Mouse (Mus musculus): ENCODE measurements around the gene Map3k13.

Gene Map3k13

DNA sequence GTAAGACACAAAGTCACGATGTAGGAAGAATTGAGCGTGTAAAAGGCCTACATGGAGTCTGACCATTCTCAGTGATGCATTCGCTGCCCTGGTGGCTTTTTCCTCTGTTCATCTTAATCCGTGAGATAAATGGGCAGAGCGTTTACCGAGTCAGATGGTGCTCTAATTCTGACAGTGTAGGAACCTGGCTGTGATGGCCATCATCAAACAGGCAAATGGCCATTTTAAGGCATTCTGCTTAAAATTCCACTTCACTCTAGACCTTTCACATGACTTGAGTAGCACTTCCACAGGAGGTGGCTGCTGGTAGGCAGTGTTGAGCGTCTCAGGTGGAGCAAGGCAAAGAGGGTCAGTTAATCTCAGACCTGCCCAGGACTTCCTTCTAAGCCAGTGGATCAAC, 58.2 kb downstream of the Map3k13 start:
- DNase-seq (ENCODE audit: low spot score in 2 of 2): no peak

DNA sequence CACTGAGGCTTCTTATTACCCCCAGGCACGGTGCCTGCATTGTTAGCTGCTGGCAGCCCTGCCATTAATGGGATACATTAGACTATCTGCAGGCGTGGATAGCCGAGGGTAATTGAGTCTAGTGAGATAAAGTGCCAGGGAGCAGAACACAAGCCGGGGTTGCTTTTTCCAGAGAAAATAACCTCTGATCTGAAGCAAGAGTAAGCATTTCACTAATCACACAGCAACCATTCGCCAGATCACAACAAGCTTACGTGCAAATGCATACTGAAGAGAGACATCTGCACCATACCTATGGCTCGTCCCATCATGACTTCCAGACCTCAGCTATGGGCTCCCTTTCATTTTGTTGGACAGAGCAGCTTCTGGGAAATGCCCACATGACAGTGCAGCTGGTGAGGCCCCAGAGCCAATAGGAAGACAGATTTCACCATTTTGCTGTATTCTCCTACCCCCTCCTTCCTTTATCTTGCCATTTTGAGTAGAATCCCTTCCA, 59.3 kb downstream of the Map3k13 start:
- DNase-seq (ENCODE audit: low spot score in 2 of 2): no peak

DNA sequence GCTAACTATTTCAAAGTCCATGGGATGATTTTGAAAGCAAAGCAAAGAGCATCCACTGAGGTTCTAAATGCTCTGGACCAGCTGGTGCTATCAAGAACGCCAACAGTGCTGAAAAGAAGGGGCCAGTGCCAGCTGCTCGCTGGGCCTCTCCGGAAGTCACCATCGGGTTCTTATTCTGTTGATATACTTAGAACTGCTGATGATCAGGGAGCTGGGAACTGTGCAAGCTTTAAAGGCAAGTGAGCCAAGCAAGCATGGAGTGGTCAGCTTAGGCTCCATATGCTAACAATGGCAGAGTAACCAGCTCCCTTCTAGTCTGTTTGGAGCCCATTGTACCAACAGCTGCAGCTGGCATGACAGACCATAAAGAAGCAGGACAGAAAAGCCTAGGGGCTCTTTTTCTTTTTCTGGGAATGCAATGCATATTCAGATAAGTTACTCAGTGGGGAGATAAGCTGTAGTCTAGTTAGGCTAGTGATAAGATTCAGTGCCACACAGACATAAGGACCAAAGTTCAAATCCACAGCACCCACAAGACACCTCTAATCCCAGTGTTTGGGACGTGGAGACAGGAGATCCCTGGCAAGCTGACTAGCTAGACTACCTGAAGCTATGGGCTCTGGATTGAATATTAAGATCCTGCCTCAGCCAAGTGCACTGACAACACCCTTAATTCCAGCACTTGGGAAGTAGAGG, 60.6 kb downstream of the Map3k13 start:
- DNase-seq (ENCODE audit: low spot score in 2 of 2): no peak

DNA sequence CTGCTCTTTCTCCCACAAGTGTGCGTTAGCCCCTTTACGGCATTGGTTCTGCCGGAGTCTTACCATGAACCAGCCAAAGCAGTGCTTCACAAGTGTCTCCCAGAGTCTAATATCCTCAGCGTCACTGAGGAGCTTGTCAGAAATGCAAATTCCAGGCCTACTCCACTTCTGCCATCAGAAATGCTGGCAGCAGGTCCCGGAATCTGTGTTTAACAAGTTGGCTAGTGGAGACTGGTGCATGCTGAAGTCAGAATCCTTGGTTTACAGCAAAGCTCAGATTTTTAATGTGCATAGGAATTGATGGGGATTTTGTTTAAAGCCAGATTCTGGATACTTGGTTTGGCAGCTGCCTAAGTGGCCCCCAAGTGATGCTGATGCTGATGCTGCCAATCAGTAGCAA, 62.0 kb downstream of the Map3k13 start:
- no peak for DNase-seq (ENCODE audit: low spot score in 2 of 2)

DNA sequence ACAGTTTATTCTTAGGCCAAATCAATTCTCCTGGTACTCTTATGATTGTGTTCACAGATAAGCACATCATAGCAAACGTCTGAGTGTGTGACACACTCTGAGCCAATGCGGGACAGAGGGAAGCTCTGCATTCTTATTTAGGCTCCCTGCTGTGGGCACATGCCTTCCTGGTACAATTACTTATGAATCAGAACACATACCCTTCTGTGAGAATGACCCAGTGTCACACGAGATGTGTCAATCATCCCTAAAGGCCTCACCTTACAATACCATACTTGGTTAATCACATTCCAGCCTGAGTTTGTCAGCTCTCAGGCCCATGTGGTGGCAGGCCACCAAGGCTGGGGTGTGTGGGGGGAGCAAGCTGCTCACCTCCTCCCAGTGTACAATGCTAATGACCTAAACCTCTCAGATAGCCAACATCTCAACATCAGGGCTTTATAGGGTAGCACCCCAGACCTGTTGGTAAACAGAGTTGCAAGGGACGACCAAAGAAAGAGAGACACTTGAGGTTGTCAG, 63.0 kb downstream of the Map3k13 start:
- DNase-seq (ENCODE audit: low spot score in 2 of 2): no peak

DNA sequence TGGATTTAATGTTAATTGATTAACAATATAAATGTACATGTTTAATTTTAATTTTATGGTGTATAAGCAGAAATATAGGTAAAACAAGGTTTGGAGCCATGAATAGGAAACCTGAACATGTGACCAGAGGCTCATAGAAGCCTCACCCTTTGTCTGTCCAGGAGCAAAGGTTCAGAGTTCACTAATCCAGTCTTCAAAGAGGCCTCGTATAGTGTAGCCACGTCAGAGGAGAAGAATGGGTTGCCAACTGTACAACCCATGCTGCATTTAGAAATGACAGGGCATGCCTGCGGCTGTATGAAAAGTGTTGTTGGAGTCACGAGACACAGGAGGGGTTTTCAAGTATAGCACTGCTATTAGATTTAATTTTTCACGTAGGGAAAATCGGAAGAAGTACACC, 64.0 kb downstream of the Map3k13 start:
- DNase-seq (ENCODE audit: low spot score in 2 of 2): no peak

DNA sequence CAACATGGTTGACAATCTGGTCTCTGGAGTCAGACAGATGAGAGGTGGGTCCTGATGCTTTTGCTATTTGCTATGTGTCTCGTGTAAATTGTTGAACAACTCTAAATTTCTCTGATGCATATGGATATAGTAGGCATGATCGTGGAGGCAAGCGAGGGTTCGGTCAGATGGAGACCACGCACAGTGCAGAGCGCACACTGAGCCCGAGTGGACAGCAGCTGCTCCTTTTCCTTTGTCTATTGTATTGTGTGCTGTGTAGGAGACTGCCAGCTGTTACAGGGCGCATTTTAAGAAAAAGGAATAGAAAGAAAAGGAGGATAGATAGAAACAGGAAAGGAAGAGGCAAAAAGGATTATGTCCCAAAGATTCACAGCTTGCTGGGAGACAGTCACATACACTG, 64.7 kb downstream of the Map3k13 start:
- DNase-seq (ENCODE audit: low spot score in 2 of 2): no peak

DNA sequence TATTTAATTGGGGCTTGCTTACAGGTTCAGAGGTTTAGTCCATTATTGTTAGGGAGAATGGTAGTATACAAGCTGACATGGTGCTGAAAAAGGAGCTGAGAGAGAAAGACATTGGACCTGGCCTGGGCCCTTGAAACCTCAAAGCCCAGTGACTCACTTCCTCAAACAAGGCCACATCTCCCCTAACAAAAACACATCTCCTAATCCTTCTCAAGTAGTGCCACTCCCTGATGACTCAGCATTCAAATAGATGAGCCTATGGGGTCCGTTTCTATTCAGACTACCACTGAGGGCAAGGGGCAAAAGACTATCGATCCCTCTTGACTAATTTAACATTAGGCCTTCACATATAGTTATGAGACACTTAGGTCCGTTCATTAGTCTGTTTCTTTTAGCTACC, 68.3 kb downstream of the Map3k13 start:
- no peak for DNase-seq (ENCODE audit: low spot score in 2 of 2)

DNA sequence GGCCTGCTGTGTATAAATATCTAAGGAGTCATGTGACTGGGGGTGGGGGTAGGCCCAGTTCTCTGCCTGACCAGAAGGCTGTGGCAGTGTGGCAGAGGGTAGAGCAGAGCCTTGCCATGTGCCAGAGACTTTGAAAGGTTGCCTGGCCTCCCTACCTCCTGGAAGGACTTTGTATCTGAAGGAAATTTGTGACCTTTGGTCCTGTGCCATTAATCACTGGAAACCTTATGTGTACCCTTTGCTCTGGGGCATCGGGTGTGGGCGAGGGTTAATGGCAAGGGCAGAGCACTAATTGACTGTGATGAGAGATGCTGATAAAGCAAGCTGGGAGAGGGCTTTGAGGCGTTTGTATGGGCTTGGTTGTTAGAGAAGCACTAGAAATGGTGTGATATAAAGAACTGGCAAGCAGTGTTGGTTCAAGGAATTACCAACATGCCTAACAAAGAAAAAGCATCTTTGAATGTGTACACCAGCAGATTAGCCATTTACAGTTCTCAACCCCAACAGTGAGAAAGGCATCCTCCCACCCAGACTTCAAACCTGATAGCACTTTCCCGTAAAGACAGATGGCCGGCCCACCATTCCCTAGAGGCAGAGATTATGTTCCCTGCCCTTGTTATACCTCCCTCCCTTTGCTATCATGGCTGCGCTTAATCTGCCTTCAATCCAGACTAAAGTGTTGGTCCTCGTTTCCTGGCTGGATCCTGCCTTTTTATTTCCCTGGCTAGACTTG, 71.3 kb downstream of the Map3k13 start:
- peak in 1 of 2 experiments; percentile 39 for DNase-seq (ENCODE audit: low spot score in 2 of 2)

DNA sequence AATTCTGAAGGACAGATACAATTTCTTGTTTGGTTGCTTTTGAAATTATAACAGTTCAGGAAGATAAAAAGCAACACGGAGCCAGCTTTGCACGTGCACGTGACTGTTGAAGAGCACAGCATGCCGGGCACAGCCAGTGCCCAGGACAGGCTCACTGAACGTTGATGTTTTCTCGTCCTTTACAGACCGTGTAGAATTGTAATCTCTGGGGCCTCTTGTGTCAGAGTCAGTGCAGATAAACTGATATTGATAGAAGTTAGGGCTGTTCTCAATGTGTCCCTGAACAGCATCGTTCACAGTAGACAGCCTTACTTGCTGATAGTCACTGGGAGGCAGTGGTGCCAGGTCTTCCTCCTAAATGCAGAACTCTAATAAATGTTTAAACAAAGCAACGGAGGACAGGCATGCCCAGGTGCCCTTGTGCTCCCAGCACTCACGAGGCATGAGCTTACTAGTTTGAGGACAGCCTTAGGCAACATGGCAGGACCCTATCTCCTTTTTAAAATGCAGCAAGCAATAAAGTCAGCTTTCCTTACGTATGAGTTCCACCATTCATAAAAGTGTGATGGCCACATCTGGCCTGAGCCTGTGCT, 71.9 kb downstream of the Map3k13 start:
- no peak for DNase-seq (ENCODE audit: low spot score in 2 of 2)

DNA sequence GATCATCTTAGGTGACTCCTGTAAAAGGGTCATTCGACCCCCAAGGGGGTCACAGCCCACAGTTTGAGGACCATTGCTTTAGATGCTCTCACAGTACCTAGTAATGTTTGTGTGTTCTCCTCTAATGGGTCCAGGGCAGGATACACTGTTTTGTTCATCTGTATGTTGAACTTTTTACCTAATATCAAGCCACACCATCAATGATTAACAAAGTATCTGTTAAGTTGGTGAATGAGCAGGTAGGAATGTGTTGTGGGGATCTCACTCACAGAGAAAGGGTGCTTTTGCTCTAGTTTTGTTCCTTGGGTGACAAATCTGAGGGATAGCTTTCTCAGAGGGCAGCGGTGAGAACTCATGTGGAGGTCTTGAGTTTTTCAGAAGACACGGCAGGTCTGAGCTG, 73.6 kb downstream of the Map3k13 start:
- no peak for DNase-seq (ENCODE audit: low spot score in 2 of 2)

DNA sequence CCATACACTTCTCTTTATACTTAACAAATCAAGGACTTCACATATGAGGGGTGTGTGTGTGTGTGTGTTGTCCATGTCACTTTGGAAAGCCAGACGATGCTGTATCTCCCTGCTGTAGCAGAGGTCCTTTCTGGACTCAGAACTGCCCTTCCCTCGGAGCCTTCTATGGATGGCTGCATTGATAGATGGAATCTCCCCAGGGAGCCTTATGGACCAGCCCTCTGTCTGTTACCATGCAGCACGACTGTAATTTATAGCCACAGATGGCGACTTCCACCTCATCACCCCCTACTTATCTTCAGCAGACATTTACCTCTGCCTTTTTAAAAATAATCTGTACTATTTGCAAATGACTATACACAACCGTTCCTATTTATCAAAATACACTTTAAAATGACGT, 74.5 kb downstream of the Map3k13 start:
- peak in 1 of 2 experiments; percentile 43 for DNase-seq (ENCODE audit: low spot score in 2 of 2)

DNA sequence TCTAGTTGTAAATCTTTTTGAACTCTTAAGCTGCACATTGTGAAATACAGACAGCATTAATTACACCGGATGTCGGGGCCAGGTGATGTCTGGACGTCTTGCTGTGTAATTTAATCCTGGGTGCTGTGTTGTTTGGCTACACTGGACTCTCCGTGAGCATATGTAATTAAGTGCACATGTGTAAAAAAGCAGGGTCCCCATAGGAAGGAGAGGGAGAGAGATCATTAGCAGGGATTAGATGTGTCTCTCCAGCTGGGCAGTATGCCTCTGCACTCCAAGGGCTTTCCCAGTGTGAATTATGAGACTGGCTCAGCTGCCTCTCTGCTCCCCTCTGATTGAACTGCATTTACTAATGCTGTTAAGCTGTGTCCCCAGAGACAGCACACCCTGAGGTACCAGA, 75.7 kb downstream of the Map3k13 start:
- no peak for DNase-seq (ENCODE audit: low spot score in 2 of 2)

DNA sequence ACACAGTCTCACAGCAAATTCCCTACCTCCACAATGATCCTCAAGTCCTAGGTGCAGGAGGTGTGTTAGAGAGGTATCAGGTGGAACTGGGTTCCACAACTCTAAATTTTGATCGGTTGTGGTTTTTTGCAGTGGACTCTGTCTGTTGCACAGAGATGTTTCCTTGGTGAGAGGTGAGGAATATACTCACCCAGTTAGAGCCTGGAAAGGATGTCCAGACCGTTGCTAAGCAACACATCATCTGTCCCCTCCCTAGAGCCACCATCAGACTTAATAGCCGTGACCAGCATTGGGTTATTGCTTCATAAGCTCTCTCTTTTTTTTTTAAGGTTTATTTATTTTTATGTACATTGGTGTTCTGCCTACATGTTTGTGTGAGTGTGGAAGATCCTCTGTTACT, 83.6 kb downstream of the Map3k13 start:
- DNase-seq (ENCODE audit: low spot score in 2 of 2): no peak

DNA sequence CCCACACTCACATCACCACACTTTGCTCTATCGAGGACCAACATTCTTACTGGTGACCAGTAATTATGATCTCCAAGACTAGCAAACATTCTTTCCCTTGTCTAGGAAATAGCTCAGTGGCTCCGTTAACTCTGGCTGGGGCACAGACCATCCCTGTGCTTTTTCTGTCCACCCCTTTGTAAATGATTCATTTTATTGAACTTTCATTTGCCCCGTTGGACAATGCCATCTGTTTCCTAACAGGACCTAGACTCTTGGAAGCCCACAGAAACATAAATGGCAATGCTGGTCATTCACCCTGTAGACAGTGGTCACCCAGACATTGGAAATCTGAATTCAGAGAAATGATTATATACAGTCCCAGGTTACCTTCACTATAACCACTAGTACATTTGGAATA, 84.7 kb downstream of the Map3k13 start:
- no peak for DNase-seq (ENCODE audit: low spot score in 2 of 2)

DNA sequence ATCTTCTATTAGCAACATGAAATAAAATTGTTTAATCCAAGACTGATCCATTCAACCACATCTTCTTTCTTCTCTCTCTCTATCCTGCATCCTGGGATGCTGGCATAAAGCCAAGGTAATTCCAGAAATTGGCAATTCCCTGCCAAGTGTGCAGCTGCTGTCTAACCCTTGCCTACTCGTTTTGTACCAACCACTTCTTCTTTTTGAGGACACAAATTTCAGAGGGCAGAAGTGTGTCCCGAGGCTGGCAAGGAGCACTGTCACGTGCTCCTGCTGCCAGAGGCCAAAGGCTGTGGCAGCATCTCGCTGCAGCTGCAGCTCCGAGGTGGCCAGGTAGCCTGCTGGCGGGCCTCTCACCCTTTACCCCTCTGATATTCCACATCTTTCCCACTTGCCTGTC, 87.0 kb downstream of the Map3k13 start:
- peak in 1 of 2 experiments; percentile 72 for DNase-seq (ENCODE audit: low spot score in 2 of 2)

DNA sequence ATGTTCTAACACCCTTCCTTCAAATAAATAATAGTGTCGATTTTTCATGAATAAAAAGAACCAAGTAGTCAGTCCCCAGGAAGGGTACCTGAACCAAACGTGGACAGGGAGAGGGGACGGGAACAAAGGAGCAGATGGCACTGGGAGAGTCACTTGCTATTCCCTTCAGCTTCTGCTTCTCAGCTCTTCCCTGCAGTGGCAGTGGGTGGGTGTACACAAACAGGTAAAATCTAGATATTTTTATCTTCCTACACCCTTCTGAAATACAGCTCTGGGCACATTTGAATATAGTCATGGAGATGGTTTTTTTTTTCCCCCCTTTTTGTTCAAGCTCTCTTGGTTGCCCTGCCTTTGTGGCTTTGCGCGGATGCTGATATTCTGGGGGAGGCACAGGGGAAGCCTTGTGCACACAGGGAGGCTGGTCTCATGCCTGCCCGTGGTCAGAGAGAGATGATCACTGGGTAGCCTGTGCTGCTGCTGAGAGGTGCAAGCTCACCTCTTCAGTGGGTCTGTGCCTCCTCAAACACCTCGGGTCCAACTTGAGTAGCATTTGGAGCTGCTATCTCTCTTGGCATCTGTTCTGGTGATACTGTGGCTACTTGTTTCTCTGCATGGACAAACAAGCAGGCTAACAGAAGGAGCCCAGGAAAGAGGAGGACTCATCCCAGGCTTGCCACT, 87.6 kb downstream of the Map3k13 start:
- DNase-seq (ENCODE audit: low spot score in 2 of 2): no peak

DNA sequence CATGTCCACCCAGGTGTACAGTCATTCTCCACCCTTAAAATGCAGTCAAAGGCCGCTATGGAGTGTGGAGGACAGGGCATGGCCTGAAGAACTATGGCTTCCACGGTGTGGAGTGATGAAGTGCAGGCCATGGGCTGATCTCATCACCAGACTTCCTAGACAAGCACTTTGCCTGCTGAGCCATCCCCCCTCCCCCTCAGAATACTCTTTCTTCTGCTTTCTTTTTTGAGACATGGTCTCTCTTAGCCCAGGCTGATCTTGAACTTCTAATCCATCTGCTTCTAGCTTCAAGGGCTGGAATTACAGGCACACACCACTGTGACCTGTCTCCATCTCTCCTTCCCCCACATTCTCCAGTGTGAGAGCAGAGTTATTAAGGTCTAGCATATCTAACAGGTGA, 93.5 kb downstream of the Map3k13 start:
- DNase-seq (ENCODE audit: low spot score in 2 of 2): no peak

DNA sequence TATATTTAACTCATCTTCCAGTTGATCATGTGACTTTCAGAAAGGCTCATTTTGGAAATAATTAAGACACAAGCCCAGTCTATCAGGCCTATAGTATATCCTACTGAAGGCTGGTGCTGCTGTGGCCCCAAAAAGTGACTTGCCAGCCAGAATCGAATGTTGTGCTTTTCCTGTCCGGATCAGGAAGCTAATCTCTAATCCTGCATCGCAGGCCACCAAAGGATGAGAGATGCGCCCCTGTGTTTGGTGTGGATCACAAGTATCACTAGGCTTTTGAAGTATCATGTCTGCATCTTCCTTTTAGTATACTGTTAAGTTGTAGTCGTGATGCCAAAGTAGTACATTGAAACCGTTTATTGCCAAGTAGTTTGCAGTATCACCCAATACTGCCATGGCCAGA, 99.7 kb downstream of the Map3k13 start:
- DNase-seq (ENCODE audit: low spot score in 2 of 2): no peak

DNA sequence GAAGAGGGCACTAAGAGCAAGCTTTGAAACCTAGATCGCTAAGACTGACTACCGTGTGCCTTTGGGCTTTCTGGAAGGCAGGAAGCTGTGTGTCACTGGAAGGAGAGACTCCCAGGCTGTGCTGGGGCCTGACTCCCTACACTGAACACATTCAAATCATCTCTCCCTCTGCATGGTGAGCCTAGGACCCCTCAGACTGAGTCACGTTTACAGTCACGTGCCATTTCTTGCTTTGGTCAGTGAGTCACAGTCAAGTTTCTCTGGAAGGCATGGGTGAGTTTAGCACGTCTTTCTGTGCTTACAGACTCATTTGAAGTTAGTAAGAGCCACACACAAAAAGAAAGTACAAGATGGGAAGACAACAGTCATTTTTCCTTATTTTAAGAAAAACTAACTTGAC, 107.1 kb downstream of the Map3k13 start:
- DNase-seq (ENCODE audit: low spot score in 2 of 2): no peak

DNA sequence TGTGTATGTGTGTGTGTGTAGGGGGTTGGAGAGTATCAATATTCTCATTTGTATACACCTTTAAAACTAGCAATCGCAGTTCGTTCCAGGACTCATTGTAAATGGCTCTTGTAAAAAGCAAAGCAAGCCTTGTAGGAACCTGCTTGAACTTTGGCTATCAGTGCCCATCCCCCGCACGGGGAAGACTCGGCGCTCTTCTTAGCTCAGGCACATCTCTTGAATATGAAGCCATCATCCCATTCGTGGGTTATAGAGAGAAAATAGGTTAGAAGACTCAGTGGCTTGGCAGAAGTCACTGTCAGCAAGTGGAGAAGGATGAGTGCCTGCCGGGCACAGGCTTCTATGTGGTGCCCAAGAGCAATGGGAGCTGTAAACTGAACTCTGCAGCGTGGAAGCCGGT, 110.5 kb downstream of the Map3k13 start:
- DNase-seq (ENCODE audit: low spot score in 2 of 2): no peak

DNA sequence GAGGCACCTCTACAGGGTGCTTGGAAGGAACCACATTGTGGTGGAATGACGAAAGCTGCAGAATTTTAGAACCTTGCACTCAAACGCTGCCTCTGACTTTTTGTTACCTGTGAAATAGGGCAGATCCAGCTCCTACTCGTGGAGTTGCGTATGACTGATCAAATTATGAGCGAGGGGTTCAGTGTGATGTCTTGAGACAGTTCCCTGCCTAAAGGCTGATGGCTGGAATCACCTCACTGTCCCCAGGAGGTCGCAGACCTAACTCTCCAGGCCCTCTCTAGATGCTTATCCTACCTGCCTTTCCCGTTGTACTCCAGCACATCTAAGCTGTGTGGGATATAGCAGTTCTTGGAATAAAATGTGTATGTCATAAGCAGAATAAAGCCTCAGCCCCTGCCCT, 111.8 kb downstream of the Map3k13 start:
- no peak for DNase-seq (ENCODE audit: low spot score in 2 of 2)

All from cerebellum, postnatal 4 days (tissue).